Mouse (Mus musculus) ES-E14 (cell line): Measurements from ENCODE around the gene Vps26c.

Experiments
- MAFK ChIP-seq: IDR thresholded peaks from 2 replicates; pipeline ENCODE4 v1.6.1; 2014; ENCODE audit warnings: mild to moderate bottlenecking, low read depth, low read length, inconsistent platforms; ENCODE audit not compliant: insufficient read depth
- ZC3H11A ChIP-seq: IDR thresholded peaks from 2 replicates; pipeline ENCODE4 v1.6.1; 2012; ENCODE audit warnings: low read depth, mild to moderate bottlenecking, inconsistent platforms, low read length, borderline replicate concordance

GRCm38 (mm10) chr16:94449632-94450031 lies 77.0 kb downstream of the Vps26c start:
- no peak for TF ChIP-seq MAFK
- no peak for TF ChIP-seq ZC3H11A
